Mouse (Mus musculus) lung, embryonic 15.5 days (tissue): ENCODE results near the gene Pbx3. TPM values are rescaled to one million over a fixed set of nuclear protein-coding genes. Genes with fewer than 3 reads are reported as not detected.

Experiments used
- ATAC-seq: fragments of 200-750 bp; cut with Nextera tagmentation; 2 replicates; pipeline ENCODE4 v1.8.0; 2017; ENCODE audit warnings: moderate number of reproducible peaks, borderline replicate concordance; ENCODE audit not compliant: low FRiP score, low TSS enrichment; ENCODE audit errors: extremely low read depth
- H3K27ac ChIP-seq: fragments of 300-500 bp; sonication (generic); 2 replicates; pipeline ENCODE4 v1.5.1; 2015; ENCODE audit warnings: moderate library complexity, mild to moderate bottlenecking, inconsistent platforms
- H3K27me3 ChIP-seq: fragments of 300-500 bp; sonication (generic); 2 replicates; pipeline ENCODE4 v1.6.1; 2015; ENCODE audit warnings: inconsistent platforms
- H3K36me3 ChIP-seq: fragments of 300-500 bp; sonication (generic); 2 replicates; pipeline ENCODE4 v1.6.1; 2015; ENCODE audit warnings: inconsistent platforms
- H3K4me1 ChIP-seq: fragments of 300-500 bp; sonication (generic); 2 replicates; pipeline ENCODE4 v1.6.1; 2015; ENCODE audit warnings: inconsistent platforms
- H3K4me2 ChIP-seq: fragments of 300-500 bp; sonication (generic); 2 replicates; pipeline ENCODE4 v1.6.1; 2015; ENCODE audit warnings: inconsistent platforms, mild to moderate bottlenecking, moderate library complexity
- H3K4me3 ChIP-seq: fragments of 300-500 bp; sonication (generic); 2 replicates; pipeline ENCODE4 v1.5.1; 2015; ENCODE audit warnings: mild to moderate bottlenecking, inconsistent platforms
- H3K9ac ChIP-seq: fragments of 300-500 bp; sonication (generic); 2 replicates; pipeline ENCODE4 v1.6.1; 2015; ENCODE audit warnings: inconsistent platforms
- H3K9me3 ChIP-seq: fragments of 300-500 bp; sonication (generic); 2 replicates; pipeline ENCODE4 v1.6.1; 2016; ENCODE audit warnings: inconsistent platforms
- WGBS: fragments of 180-500 bp; shearing (Covaris S2); methylation state at CpG from one replicate; pipeline ENCODE4 v1.1.7; 2015; 5-methylcytosine and 5-hydroxymethylcytosine counted together
- polyA plus RNA-seq: library from polyadenylated mRNA; unstranded; fragments of >200 nt; fragmentation: Nextera tagmentation; extraction: Ambion mirVana; gene quantifications from 2 replicates; pipeline ENCODE4 v1.2.1, GENCODE M21; 2015

Pbx3 gene
- polyA plus RNA-seq, 1 experiment from 2014 or later, result 28.6 TPM

GRCm38 (mm10) chr2:34217596-34217995, 155.3 kb downstream of the Pbx3 start:
- H3K9ac ChIP-seq, result no peak overlapping the region
- no peak overlapping the region for H3K4me2 ChIP-seq
- no peak for ATAC-seq
- H3K9me3 ChIP-seq, result no peaks in the 10 kb centered on the region
- no peak overlapping the region for H3K27ac ChIP-seq
- no peaks in the 10 kb centered on the region for H3K27me3 ChIP-seq
- no peak overlapping the region for H3K4me3 ChIP-seq
- 64% methylated on average over 5 of the region's 5 CpGs for WGBS
- H3K36me3 ChIP-seq, result no peaks in the 10 kb centered on the region
- no peaks in the 10 kb centered on the region; the same call in 1 of the 2 replicates for H3K4me1 ChIP-seq

- no peak for ATAC-seq
- Histone ChIP-seq H3K27ac (no peak overlapping the region), H3K4me2 (no peak overlapping the region), H3K4me3 (no peak overlapping the region), H3K36me3 (peaks cover 4% of the 10 kb centered on the region; the same call in 1 of the 2 replicates), H3K4me1 (no peaks in the 10 kb centered on the region), H3K9ac (no peak overlapping the region), H3K27me3 (no peaks in the 10 kb centered on the region), H3K9me3 (no peaks in the 10 kb centered on the region)
- WGBS, result 92% methylated on average over 5 of the region's 5 CpGs
Observed at GRCm38 (mm10) chr2:34215496-34215895, 157.4 kb downstream of the Pbx3 start.

DNA sequence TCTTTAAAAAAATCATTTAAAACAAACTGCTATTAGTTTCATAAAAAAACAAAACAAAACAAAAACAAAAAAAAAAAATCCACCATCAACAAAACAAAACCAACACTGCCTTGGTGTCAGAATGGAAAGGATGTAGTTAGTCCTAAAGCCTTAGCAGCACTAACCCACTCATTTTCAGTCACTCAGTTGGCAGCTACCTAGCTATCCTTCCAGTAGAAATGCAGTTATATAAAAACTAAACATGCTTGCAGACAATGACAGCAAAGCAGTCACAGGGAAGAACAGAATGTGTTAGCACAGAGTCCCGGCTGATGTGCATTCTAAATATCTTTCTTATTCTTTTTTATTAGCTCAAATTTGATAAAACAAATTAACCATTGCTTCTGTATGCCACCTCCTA, 160.5 kb downstream of the Pbx3 start:
- Histone ChIP-seq H3K27ac (no peak overlapping the region), H3K27me3 (no peaks in the 10 kb centered on the region), H3K9me3 (no peaks in the 10 kb centered on the region), H3K4me2 (no peak overlapping the region), H3K36me3 (peaks cover 4% of the 10 kb centered on the region; the same call in 1 of the 2 replicates), H3K4me1 (no peaks in the 10 kb centered on the region), H3K4me3 (no peak overlapping the region), H3K9ac (no peak overlapping the region)
- ATAC-seq, result no peak
- 78% methylated on average over 1 of the region's 1 CpGs for WGBS

- no peak overlapping the region for H3K4me3 ChIP-seq
- no peaks in the 10 kb centered on the region for H3K27me3 ChIP-seq
- no peaks in the 10 kb centered on the region for H3K9me3 ChIP-seq
- H3K27ac ChIP-seq, result no peak overlapping the region
- H3K4me1 ChIP-seq, result no peaks in the 10 kb centered on the region
- H3K9ac ChIP-seq, result no peak overlapping the region
- WGBS, result 90% methylated on average over 8 of the region's 8 CpGs
- H3K36me3 ChIP-seq, result peaks cover 11% of the 10 kb centered on the region
- H3K4me2 ChIP-seq, result no peak overlapping the region
- ATAC-seq, result no peak
Observed at GRCm38 (mm10) chr2:34204797-34205196, 168.1 kb downstream of the Pbx3 start.

DNA sequence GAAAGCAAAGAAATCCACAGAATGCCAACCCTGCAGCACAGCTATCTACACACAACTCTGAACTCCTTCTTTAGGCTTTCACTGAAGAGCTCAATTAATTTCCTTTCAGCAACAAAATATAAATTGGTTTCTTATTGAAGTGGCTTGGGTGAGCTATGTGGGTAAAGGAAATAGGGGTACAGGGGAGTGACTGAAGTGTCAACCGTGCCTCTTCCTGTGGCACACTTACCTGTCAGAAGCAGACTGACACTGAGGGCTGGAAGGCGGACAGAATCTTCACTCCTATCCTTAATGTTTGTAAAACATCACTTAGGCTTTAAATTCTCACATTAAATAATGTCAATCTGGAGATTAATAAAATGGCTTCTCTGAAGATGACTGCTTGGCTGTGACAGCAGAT, 168.6 kb downstream of the Pbx3 start:
- Histone ChIP-seq H3K9me3 (no peaks in the 10 kb centered on the region), H3K36me3 (peaks cover 11% of the 10 kb centered on the region), H3K4me1 (no peaks in the 10 kb centered on the region), H3K9ac (no peak overlapping the region), H3K27ac (no peak overlapping the region), H3K4me2 (no peak overlapping the region), H3K4me3 (no peak overlapping the region), H3K27me3 (no peaks in the 10 kb centered on the region)
- ATAC-seq, result no peak
- 94% methylated on average over 2 of the region's 2 CpGs for WGBS

DNA sequence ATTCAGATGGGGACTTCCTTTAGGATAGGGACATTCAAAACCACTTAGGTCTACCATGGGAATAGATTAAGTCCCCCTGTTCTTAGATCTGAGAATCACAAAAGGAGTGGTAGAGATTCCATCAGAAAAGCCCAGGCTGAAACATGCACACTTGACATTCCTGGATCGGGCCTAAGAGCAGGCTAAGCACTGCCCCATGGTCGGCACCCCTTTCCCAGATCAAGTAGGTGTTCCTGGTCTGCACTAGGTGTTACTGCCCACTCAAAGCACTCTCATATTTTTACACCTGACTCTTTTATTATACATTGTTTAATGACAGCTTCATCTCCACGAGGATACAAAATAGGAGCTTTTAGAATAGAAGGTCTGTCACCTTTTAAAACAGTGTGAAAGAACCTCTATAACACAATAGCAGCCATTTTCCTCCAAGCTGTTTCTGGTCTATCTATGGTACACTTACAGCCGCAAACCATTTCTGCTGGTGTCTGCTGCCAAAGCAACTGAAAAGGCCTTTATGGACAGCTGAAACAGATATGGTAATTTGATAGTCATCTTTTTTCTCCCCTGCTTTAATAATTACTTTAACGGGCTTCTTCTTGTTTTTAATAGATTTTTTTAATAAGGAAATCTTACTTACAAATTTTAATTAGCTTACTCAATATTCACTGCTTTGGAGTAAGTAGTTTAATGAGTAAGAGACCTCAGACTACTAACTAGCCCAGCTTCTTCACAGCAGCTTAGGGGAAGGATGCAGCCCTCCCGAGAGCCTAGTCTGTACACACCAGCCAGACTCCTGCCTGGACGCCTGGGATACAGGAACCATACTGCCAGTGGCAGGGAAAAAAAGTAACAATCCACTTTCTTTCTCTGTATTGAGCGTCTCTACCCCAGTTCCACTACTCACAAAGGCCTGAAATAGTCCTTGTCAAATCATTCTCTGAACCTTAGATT, 178.8 kb downstream of the Pbx3 start:
- ATAC-seq, result no peak
- Histone ChIP-seq H3K27me3 (no peaks in the 10 kb centered on the region), H3K9me3 (no peaks in the 10 kb centered on the region), H3K36me3 (no peaks in the 10 kb centered on the region), H3K4me2 (no peak overlapping the region), H3K4me1 (no peaks in the 10 kb centered on the region), H3K9ac (no peak overlapping the region), H3K27ac (no peak overlapping the region), H3K4me3 (no peak overlapping the region)
- 60% methylated on average over 8 of the region's 8 CpGs for WGBS

- H3K4me1 ChIP-seq, result no peaks in the 10 kb centered on the region
- 56% methylated on average over 5 of the region's 5 CpGs for WGBS
- H3K4me2 ChIP-seq, result no peak overlapping the region
- no peaks in the 10 kb centered on the region for H3K36me3 ChIP-seq
- no peak overlapping the region for H3K9ac ChIP-seq
- no peak for ATAC-seq
- H3K27me3 ChIP-seq, result no peaks in the 10 kb centered on the region
- H3K27ac ChIP-seq, result no peak overlapping the region
- H3K4me3 ChIP-seq, result no peak overlapping the region
- no peaks in the 10 kb centered on the region for H3K9me3 ChIP-seq
Observed at GRCm38 (mm10) chr2:34193276-34193675, 179.7 kb downstream of the Pbx3 start.

DNA sequence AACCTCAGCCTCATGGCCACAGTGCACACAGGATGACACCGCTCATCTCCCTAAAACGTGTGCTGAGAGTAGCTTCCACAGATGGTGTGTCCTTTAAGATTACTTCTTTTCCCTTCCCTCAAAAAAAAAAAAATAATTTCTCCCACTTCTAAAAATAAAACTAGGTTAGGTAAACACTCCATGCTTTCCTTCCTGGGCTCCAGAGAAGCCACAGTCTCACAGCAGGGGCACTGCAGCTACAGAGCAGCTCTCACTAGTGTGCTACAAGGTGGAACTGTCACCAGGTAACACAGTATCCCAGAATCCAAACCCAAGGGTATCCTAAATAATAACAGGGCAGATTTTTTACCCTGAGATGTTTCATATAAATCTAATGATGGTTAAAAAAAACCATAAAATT, 185.6 kb downstream of the Pbx3 start:
- H3K9ac ChIP-seq, result no peak overlapping the region
- no peak overlapping the region for H3K4me2 ChIP-seq
- H3K36me3 ChIP-seq, result no peaks in the 10 kb centered on the region
- H3K4me3 ChIP-seq, result no peak overlapping the region
- 62% methylated on average over 2 of the region's 2 CpGs for WGBS
- no peaks in the 10 kb centered on the region for H3K27me3 ChIP-seq
- ATAC-seq, result no peak
- no peaks in the 10 kb centered on the region for H3K4me1 ChIP-seq
- no peak overlapping the region for H3K27ac ChIP-seq
- no peaks in the 10 kb centered on the region for H3K9me3 ChIP-seq

DNA sequence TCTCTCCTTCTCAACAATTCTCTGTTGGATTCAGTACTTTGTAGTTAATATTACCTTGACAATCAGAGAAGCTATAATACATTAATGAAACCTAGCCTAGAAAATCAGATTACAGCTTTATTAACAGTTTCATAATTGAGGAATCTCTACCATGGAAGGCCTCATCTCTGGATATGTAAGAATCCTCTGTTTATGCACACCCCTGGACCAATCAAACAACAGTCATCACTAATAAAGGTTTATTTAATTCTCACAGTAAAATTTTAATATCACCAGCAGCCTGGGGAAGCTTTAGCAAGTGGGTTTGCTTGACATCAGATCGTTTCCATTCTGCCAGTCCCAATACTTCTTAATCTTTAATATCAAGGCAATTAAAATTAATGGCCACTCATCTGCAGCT, 191.3 kb downstream of the Pbx3 start:
- Histone ChIP-seq H3K27me3 (no peaks in the 10 kb centered on the region), H3K27ac (no peak overlapping the region), H3K4me3 (no peak overlapping the region), H3K9me3 (no peaks in the 10 kb centered on the region), H3K9ac (no peak overlapping the region), H3K4me1 (no peaks in the 10 kb centered on the region), H3K4me2 (no peak overlapping the region), H3K36me3 (peaks cover 11% of the 10 kb centered on the region; the same call in 1 of the 2 replicates)
- no peak for ATAC-seq
- 68% methylated on average over 1 of the region's 1 CpGs for WGBS

DNA sequence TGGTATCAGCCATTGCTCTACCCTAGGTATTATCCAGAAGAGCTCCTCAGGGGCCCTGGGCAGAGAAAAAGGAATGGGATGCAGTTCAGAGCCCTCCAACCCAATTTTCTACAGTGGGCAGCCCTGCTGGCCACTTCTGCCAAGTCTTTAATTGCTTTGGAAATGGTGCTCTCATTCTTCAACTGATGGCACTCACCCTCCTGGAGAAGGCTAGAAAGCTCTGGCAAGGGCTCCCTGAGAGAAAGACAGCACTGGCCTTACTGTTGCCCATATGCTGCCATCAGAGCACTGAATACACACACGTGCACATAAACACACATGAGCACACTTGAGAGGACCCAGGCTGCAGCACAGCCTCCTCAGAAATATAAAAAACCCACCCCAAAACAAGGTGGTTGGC, 193.6 kb downstream of the Pbx3 start:
- Histone ChIP-seq H3K27ac (no peak overlapping the region), H3K4me1 (no peaks in the 10 kb centered on the region), H3K4me2 (no peak overlapping the region), H3K9ac (no peak overlapping the region), H3K36me3 (peaks cover 15% of the 10 kb centered on the region; the same call in 1 of the 2 replicates), H3K27me3 (no peaks in the 10 kb centered on the region), H3K4me3 (no peak overlapping the region), H3K9me3 (no peaks in the 10 kb centered on the region)
- WGBS, result 71% methylated on average over 1 of the region's 1 CpGs
- no peak for ATAC-seq

DNA sequence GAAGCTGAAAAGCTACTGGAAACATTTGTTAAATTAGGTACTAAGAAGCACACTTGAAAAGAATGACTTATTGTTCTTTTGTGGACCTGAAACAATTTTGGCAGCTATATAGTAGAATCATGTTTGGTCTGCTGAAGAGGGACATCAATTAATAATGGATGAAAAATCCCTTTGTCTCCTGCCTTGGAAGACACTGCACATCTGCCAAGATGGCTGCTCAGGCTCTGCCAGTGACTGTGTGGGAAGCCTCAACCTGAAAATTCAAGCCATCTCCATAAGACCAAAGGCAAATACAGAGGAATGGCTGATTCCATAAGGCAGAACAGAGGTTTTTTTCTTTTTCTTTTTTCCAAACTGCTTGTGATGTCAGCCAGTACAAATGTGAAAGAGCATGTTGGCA, 194.3 kb downstream of the Pbx3 start:
- H3K4me3 ChIP-seq, result no peak overlapping the region
- H3K4me1 ChIP-seq, result no peaks in the 10 kb centered on the region
- no peak overlapping the region for H3K4me2 ChIP-seq
- no peaks in the 10 kb centered on the region for H3K27me3 ChIP-seq
- H3K27ac ChIP-seq, result no peak overlapping the region
- H3K9ac ChIP-seq, result no peak overlapping the region
- peaks cover 17% of the 10 kb centered on the region; the same call in 1 of the 2 replicates for H3K36me3 ChIP-seq
- H3K9me3 ChIP-seq, result no peaks in the 10 kb centered on the region
- no peak for ATAC-seq

GRCm38 (mm10) chr2:34170424-34170823, 202.5 kb downstream of the Pbx3 start:
- ATAC-seq, result no peak
- no peak overlapping the region for H3K27ac ChIP-seq
- H3K9me3 ChIP-seq, result no peaks in the 10 kb centered on the region
- H3K36me3 ChIP-seq, result peaks cover 13% of the 10 kb centered on the region
- no peak overlapping the region for H3K4me3 ChIP-seq
- no peaks in the 10 kb centered on the region for H3K4me1 ChIP-seq
- no peak overlapping the region for H3K9ac ChIP-seq
- no peaks in the 10 kb centered on the region for H3K27me3 ChIP-seq
- WGBS, result 77% methylated on average over 2 of the region's 2 CpGs
- H3K4me2 ChIP-seq, result no peak overlapping the region
